Mouse (Mus musculus) urinary bladder, postnatal 14 days (tissue): Measurements from ENCODE around the gene Rnls.
"Not testable (repeated sequence)": the region's sequence is repeated elsewhere in the genome, so short reads cannot be mapped to it uniquely, and the experiment has no call there.

ENCODE experiments used
- DNase-seq: peaks from one replicate; pipeline ENCODE4 v3.0.0; 2021; ENCODE audit warnings: low spot score

Gene Rnls

DNA sequence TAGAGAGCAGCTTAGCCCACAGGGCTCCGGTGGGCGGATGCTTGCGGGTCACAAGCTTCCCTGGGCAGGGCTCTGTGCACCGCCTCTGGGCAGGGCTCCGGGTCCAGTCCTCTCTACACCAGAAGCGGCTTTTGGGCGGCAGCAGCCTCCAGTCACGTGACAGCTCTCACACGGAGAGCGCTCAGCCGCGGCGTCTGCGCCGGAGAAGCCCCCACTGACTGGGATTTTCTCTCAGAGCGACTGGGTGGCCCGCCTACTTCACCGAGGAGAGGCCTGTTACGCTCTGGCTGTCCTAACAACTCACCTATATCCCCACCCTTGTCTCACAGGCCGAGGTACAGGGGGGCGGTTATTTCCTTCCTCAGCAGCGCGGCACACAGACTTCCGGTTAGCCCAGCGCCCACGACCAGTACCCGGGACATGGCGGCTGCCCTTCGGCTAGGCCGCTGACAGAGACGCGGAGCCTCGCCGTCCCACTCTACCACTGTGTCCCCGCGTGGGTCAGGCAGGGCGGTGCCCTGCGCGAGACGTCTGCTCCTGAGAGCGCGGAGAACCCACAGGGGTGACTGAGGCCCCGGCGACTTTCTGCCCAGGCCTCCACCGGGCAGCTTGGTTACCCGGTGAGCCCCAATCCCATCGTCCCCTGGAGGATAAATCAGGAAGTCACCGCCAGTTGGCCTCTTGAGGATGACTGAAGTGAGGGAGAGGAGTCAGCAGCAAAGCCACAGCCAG lies at the start of gene Rnls:
Gene Rnls (minus strand): TSS at position 645 of the 732 bp plus-strand sequence.
- peak; percentile 89 for DNase-seq

DNA sequence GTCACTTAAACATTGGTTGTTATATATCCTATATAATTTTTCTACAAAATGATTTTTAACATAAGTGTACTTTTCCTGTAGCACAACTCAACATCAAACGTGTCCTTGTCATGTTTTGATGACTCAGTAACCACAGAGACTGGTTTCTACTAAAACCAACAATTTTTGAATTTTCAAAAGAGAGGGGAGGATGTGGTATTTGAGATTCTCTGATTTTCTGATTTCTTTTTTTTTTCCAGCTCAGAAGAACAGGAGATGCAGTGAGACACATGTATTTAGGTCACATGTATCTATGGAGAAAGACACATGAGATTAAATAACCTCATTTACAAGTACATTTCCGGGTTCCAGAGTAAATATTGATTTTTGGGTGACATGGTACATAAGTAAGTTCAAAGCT lies 37.4 kb upstream of the Rnls start:
- no peak for DNase-seq

DNA sequence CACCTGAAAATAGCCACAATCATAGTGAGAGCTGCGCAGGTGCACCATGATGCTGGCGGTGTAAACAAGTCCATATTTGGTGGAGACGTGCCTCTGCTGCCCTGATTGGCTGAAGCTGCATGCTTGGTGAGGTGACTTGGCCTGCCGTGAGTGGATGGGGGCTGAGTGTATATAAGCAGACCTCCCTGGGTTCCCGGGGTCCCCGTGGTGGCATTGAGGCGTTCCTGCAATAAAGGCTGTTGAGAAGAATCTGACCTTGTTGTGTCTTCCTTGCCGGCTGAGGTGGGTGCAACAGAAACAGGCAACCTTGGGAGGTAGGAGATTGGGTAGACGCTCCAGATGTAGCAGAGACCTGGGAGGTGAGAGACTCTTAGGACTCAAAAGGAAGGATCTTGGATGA lies 27.3 kb upstream of the Rnls start:
- not testable (repeated sequence) for DNase-seq

DNA sequence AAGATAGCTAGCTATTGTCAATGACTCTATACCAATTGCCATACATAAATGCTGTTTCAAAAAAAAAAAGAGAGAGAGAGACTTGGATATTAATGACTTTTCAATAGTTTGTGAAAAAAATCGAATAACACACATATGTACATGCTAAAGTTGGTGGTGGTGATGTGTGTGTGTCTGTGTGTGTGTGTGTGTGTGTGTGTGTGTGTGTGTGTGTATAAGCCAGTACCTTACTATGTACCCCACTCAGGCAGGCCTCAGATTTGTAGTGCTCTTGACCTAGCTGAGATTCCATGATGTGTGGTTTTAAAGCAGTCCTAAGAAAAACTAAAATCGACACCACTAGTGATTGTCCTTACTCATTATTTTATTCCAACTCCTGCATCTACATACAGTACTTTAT lies 11.3 kb downstream of the Rnls start:
- no peak for DNase-seq

DNA sequence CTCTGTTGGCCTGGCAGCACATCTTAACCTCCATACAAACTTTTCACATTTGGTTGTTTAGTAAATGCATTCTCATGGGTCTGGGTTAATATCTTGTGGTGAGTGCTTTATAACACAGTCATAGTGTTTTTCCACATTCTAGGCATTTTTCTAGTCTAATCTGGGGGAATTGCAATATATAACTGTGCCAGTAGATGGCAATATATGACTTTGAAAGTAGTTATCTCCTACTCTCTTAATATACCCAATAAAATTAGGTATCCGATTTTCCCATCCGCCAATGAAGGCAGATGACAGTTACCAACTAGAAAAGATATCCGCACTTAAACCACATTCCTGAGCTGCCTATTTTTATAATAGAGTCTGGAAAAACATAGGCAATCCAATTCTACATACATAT lies 11.7 kb downstream of the Rnls start:
- no peak for DNase-seq

DNA sequence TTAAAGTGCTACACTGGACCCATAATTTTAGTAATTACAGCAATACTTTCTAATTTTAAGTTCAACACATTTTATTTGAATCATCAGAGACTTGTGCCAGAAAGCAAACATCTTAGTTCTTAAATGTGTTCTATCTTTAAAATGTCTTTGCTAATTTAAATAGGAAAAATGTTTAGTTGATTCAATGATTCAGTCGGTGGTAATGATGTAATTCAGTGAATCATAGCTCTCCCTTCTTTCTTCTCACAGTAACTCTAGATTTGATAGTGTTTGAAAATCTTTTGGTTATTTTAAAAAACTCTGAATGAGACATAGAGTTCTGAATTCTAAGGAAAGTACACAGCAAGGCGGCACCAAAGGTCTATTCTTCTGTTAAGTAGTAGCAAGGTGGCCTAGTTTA lies 23.3 kb downstream of the Rnls start:
- DNase-seq, result no peak

DNA sequence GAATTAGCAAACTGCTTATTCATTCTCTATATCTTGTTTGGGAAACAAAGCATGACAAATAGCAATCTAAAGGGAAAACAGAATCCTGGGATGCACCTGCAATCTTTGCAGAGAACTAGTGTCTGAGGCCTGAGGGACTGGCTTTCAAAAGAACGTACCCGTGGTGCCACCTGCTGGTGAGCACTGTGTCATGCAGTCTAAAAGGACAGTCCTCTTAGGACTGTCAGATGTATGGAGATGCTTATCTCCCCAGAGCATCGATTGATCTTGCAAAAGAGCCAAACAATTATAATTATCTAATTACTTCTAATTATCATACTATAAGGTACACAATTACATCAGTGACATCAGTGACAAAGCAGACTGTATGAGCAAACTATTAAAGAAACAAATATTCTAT lies 25.4 kb downstream of the Rnls start:
- DNase-seq, result peak; percentile 68

DNA sequence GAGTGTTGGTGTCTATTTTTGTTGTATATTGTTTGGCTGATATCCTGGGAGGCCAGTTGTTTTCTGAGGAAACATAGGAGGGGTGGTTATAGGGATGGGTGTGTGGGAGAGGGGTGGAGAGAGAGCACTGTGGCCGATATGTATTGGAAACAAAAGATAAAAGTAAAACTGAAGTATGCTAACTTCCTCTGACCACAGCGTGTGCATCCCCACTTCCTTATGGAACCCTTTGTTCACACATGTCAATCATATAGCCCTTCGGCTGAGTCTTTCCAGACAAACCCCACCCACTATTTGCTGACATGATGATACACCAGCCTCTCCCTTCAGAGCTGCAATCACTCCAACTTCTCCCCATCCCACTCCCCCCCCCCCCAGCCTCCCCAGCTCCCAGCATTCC lies 35.1 kb downstream of the Rnls start:
- DNase-seq, result no peak

DNA sequence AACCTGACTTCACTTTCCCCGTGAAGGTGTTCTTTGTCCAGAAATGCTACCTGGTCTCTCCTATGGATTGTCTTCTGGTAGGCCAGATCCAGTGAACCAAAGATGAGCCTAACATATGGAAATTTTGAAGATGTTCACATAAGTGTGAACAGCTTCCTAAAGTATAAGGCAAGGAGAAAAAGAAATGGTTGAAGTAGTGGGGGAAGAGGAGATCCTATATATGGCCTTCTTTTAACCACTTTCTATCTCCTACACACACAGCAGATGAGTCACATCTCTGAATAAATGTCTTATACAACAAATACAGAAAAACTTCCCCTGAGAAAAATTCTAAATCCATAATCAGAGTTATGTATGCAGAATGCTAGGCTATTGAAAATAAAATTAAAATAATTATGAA lies 52.0 kb downstream of the Rnls start:
- DNase-seq, result no peak

DNA sequence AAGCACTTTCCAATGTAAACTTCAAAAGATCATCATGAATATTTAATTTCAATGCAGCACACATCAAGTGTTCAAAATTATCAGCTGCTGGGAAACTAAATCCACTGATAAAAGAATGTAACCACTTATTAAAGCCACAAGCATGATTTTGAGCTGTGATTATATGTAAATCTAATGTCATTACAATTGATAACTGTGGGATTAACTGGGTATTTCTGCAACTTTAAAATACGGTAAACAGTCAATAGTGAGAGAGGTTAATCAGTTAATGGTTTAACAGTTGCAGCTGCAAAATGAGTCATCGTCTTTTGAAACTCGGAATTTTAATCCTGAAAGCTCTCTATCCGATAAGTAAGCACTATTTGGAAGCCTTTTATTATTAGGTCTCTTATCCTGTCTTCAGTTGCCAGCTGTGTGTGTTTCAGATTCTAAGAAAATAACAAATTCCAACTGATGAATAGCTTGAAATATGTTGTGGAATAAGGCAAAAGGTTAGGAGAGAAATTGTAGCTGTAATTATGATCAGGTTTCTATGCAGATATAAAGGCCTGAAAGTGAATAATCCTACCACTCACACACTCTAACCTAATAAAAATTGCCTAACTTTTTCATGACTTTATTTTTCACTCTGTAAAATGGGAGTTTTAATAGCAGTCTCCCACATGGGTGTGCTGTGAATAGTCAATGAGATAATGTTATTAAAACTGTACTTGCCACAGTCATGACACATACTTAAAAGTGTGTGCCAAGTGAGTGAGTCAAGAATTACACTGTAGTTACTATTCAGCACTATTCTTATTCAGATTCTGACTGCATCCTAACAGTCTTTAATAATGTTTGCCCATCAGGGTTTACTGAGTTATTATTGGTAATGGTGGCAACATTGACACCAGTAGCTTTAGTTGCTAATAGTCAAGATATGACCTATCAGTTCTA lies 65.1 kb downstream of the Rnls start:
- DNase-seq, result no peak

DNA sequence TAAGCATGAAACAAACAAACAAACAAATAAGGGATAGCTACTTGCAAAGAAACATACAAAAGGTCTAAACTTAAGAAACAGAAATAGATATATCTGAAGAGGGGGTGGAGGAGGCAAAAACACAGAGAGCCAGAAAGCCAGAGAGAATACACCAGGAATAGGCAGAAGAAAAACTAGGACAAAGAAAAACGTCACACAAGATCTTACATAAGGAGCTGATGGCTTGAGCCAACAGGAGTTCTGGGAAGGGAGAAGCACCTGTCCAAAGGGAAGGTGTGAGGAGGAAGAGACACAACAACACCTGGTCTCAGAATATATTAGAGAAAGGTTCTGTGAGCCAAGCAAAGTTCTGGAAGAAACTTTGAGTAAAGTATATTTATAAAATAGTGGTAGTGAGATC lies 73.3 kb downstream of the Rnls start:
- DNase-seq, result no peak

DNA sequence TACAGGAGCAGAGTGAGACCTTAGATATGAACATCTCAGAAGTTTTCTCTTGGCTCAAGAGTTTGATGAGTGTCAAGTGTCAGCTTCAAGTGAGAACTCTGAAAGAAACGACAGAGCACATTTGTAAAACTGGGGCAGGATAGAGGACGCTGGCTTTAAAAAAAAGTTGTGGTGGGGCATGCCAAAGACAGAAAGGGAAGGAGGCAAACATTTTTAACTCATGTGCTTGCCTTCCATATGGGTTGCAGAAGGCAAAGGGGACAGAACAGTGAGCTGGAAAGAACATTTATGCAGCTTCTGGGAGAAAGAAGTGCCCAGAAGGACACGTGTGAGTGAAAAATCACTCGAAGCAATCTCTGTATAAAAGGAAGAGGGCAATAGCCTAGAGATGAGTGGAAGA lies 75.0 kb downstream of the Rnls start:
- DNase-seq, result no peak

DNA sequence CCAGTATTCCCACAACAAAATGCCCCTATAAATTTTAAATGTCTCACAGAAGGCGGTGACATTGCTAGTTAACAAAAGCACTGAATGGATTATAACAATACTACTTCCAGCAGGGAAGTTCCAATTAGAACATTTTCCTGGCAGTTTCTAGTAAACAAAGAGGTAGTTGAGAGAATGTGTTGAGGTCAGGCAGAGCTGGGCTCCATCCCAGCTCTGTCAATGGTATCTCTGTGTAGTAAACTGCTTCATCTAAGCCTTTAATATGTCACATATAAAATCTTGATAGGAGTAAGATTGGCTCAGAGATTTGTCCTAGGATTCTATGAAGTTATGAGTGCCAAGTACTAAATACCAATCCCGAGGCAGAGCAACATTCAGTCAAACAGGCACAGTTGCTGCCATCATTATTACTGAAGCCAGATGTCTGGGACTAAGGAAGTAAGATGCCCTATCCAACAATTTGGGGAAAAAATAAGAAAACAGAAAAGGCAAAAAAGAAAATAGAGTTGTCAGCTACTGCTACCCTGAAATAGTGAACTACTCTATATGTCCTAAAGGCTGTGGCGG lies 92.3 kb downstream of the Rnls start:
- DNase-seq, result no peak

DNA sequence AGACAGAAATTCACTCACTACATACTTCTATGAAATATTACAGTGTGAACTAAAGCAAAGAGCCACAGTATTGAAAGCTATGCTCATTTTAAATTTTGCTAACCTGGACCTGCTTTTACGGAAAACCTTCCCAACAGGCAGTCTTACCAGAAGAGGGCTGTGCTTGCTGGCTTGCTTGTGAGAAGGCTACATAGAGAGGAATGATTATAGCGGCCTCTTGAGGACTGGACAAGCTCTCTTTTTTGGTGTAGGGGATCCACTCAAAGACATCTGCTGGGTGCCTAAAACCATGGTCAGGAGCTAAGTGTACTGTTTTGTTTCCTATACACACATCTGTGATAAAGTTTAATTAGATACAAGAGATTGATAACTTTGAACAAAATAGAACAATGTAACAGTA lies 95.8 kb downstream of the Rnls start:
- no peak for DNase-seq

DNA sequence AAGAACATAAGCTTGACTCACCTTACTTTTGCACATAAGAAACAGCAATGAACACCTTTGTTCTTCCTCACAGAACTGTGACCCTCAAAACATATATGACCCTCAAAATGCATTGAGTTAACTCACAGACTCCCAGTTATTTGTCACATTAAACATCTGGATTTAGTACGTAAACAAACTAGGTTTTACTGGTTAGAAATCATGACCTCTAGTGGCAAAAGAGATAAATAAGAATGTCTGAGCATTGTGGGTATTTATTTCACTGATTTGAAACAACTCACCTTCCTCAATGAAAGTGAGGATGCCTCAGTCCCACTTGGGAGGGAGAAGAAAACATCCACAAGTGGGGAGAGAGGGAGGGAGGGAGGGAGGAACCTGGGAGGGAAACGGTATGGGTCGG lies 109.1 kb downstream of the Rnls start:
- DNase-seq, result no peak

DNA sequence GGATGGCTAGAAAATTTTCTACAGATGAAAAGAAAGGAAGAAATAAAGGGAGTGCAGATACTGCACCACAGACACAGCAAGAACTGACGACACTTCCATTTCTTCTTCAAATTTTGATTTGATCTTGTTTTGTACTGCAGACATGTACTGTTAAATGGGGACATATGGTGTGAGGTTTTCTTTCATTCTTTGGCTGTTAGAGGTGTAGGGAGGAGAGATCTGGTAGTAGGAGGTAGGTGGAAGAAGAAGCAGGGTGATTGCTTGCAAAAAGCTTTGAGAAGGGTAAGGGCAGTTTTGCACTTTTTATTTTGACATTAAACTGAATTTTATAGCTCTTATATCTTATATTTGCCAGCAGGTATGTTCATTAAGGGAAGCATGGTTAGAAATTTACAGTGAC lies 115.7 kb downstream of the Rnls start:
- no peak for DNase-seq

DNA sequence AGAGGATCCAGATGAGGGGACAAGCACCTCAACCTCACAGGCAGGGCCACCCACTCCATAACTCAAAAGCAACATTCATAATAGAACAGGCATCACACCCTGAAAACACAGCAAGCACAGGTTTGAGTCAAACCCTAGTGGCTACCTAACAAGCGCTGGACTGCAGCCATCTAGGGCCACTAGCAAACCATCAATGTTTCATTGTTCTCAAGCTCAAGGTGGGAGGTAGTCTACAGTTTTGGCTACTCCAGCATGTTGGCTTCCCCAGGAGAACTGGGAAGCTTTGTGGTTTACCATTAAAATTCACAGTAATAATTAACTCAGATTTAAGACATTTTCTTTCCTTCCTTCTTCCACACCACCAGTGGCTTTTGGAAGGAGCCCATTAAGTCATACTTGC lies 118.4 kb downstream of the Rnls start:
- DNase-seq, result no peak

DNA sequence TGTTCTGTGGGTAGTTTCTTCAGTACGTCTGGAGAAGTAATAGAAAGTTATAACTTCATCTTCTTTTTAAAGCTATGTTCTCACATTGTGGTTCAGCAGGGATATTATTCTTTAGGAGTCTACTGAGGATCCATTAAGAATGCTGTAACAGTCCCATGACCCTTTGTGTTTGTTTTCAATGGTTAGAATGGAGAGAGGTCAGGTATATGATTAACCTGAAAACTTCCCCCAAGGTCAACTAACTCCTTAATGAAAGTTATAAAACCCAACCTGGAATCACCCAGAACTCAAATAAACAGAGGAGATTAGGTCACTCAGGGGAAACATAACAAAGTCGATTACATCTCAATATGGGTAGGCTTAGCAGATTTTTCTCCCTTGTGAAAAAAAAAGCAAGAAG lies 120.5 kb downstream of the Rnls start:
- no peak for DNase-seq

DNA sequence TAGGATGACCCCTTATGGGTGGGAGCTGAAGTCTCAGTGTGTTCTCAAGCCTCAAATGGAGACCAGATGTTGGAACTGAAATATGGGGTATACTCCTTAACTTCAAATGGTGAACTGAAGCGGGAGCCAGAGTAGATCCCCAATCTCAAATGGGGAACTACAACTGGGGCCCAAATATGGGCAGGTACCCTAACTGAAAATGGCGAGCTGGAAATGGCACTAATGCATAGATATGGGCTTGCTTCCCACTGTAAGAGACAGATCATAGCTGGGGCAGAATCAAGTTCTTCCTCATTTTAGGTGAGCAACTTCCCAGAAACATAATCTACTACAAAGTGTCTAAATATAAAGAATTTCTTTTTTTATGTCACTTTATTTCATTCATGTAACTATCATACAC lies 121.9 kb downstream of the Rnls start:
- DNase-seq, result no peak

DNA sequence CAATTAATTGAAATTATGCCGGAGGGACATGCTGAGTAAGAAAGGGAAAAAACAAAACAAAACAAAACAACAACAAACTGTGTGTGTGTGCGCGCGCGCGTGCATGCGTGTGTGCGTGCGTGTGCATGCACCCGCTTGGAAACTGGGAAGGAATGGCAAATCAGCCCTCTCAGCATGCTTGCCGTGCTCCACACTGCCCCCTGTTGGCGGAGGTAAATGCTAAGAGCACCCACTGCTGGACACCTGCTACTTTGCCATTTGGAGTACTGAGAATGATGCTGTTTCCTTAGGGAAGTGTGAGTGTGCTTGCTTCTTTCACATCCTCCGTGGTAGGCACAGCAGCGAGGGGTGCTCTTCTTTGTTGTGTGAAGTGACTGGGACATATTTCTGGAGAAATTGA lies 124.1 kb downstream of the Rnls start:
- DNase-seq, result no peak

DNA sequence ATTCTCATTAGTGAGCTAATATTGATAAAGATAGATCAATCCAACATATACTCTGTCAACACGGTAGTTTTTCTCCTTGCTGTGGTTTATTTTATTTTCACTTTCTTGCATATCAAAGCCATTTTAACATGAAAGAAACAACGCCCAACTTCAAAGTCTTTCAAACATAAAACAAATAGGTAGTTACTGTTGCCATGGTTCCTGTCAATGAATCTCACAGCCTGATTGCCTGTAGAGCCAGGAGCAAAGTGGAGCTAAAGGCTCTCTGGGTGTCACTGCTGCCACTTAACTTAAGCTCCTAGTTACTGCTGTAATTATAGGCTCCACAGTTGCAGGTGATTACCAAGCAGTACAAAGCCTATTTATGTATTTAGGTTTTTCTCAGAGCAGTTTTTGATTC lies 126.8 kb downstream of the Rnls start:
- DNase-seq, result no peak

DNA sequence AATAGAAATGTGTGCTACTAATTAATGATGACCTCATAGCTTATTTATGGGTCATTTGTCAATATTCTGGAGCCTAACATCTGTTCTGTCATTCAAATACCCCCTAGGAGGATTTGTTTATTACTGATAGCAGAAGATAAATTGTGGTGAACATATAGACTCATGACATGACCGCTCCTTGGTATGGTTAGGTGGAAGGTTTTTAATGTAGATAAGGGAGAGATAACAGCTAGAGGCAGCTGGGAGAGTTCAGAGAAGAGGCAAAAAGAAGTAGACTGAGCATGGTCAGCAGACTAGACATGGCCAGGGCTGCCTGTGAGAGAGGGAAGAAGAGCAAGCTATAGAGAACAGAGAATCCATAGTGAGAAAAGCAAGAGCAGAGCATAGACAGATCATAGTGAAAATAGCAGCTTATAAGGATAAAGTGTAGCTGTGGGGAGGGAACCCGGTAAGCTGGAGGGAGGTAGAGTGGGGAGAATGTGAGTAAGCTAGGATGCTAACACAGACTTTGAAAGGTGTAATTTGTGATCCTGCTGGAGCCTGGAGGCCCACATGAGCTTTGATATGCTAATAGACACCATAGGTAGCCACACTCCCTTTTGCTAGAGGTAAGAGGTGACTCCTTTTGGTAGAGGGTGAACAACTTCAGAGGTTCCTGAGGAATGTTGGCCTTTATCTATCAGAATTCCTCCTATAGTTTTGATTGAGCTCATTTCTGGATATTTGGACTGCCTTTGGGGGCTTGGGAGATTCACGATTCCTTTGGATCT lies 127.7 kb downstream of the Rnls start:
- DNase-seq, result no peak
